Mouse (Mus musculus) NIH3T3 (cell line): ENCODE results near the gene Casc3.

ENCODE experiments used
- DNase-seq: peaks from one replicate; pipeline ENCODE4 v3.0.0-alpha.2; 2012; ENCODE audit warnings: low read depth

The Casc3 gene

GRCm38 (mm10) chr11:98804605-98805004 is at the start of gene Casc3:
Gene Casc3 (plus strand): TSS chr11:98804905.
- no peak for DNase-seq

DNA sequence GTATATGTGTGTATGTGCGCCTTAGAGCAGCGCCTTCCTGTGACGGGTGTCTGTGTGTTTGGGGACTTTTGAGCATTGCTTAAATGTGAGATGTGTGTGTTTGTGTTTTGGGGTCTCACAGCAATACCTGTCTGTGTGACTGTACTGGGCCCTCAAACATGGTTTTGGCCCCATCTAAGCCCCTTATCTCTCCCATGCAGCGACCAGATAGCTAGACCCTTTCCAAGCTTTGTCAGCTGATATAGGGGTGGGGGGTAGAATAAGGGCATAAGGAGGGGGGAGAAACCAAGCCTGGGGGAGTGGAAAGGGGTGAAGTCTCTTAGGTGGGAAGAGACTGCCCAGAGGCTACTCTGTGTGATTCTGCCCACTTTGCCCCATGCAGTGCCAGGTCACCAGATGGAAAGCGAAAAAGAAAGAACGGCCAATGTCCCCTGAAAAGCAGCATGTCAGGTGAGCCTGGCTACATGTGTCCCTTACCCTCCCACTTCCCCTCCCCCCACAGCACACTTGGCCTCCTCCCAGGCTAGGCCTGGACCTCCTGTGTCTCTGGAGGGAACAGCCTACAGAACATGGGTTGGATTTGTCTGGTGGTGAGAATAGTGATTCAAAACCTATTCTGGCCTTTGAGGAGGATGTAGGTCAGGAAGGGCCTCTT is 48.9 kb upstream of the Casc3 start:
- DNase-seq = no peak

DNA sequence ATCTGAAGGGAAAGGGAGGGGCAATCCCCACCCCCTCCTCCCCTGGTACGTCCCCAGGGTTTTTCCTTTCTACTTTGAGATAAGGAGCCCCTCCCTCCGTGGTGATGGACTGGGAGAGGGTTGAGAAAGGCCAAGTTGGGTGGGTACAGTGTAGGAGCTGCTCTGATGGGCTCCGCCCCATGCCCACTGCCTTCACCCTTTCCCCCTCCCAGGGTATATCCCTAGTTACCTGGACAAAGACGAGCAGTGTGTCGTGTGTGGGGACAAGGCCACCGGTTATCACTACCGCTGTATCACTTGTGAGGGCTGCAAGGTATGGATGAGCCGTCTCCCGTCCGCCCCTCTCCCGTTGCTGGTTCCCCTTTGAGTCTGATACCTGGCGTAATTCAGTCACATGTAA is 48.0 kb upstream of the Casc3 start:
- DNase-seq = no peak

DNA sequence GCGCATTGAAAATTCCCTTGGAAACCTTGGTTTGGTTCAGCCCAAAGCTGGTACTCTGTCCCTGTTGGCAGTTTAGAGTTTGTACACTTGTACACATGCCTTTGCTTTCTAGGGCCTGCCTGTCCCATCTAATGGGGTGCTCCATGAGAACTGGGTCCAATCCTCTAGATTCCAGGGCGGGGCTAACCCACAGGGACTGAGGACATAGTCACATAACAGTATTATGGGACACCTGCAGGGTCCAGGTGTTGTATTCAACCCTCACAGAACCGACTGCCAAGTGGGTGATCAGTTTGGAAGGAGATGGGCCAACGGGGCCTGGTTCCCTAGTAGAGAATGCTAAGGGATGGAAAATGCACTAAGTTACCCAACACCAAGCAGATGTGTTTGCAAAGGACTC is 42.8 kb upstream of the Casc3 start:
- DNase-seq = no peak

GRCm38 (mm10) chr11:98762756-98763501 is 41.8 kb upstream of the Casc3 start:
- peak; percentile 98 for DNase-seq

DNA sequence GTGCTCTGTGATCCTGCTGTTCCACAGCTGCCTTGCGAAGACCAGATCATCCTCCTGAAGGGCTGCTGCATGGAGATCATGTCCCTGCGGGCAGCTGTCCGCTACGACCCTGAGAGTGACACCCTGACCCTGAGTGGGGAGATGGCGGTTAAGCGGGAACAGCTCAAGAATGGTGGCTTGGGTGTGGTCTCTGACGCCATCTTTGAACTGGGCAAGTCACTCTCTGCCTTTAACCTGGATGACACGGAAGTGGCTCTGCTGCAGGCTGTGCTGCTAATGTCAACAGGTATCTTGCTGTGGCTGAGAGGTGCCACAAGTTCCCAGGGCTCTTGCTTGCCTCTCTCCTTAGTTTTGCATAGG is 41.2 kb upstream of the Casc3 start:
- no peak for DNase-seq

DNA sequence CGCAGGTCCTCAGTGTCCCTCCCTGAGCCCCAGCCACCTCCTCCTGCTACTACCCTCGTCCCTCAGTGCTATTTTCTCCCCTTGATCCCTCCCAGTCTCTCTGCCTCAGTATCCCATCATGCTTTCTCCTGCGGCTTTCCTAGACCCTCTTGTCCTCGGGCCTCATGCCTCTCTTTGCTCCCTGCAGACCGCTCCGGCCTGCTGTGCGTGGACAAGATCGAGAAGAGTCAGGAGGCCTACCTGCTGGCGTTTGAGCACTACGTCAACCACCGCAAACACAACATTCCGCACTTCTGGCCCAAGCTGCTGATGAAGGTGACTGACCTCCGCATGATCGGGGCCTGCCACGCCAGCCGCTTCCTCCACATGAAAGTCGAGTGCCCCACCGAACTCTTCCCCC is 40.6 kb upstream of the Casc3 start:
- DNase-seq = no peak

- no peak for DNase-seq
These were observed 40.0 kb upstream of the Casc3 start for GRCm38 (mm10) chr11:98764746-98765145.

DNA sequence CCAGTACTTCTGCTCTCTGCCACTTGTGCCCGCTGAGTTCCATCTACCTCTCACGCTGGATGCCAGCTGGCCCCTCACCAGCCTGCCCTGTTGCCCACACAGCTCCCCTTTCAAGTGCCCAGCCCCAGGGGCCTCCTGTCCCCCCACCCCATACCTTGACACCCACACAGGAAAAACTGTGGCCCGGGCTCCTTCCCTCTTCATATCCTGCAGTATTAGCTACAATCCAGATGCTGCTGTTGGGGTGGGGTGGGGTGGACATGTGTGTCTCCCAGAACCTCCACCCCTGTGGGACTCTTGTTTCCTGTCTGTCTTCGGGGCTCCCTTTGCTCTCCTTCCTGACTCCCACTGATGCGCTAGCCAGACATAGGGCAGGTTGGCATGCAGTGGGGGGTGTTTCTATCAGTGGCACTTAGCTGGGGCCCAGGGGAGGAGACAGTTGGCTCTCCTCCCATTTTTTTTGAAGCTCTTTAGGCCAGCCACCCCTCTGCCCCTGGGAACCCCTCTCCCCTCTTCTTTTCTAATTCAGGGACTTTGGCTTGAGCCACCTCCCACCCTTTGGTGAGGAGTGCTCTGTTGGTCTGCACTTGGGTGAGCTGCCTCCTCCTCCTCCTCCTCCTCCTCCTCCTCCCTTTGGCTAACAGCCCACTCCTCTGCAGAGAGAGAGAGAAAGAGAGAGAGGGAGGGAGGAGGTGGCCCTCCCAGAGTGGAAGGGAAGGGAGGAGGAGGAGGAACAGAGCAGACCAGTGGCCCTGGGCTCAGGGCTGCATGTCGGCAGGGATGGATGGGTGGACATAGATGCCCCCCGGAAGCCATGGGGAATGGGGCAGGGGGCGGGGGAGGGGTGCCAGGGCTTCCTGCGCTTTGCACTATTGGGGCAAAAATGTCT is 39.0 kb upstream of the Casc3 start:
- no peak for DNase-seq

GRCm38 (mm10) chr11:98766346-98766745 is 38.4 kb upstream of the Casc3 start:
- no peak for DNase-seq

GRCm38 (mm10) chr11:98766816-98767215 is 37.9 kb upstream of the Casc3 start:
- no peak for DNase-seq

- no peak for DNase-seq
These were observed 37.4 kb upstream of the Casc3 start for GRCm38 (mm10) chr11:98767276-98767675.

- DNase-seq = no peak
These were observed 37.0 kb upstream of the Casc3 start for GRCm38 (mm10) chr11:98767713-98768112.

GRCm38 (mm10) chr11:98768127-98769006 is 36.3 kb upstream of the Casc3 start:
- no peak for DNase-seq

DNA sequence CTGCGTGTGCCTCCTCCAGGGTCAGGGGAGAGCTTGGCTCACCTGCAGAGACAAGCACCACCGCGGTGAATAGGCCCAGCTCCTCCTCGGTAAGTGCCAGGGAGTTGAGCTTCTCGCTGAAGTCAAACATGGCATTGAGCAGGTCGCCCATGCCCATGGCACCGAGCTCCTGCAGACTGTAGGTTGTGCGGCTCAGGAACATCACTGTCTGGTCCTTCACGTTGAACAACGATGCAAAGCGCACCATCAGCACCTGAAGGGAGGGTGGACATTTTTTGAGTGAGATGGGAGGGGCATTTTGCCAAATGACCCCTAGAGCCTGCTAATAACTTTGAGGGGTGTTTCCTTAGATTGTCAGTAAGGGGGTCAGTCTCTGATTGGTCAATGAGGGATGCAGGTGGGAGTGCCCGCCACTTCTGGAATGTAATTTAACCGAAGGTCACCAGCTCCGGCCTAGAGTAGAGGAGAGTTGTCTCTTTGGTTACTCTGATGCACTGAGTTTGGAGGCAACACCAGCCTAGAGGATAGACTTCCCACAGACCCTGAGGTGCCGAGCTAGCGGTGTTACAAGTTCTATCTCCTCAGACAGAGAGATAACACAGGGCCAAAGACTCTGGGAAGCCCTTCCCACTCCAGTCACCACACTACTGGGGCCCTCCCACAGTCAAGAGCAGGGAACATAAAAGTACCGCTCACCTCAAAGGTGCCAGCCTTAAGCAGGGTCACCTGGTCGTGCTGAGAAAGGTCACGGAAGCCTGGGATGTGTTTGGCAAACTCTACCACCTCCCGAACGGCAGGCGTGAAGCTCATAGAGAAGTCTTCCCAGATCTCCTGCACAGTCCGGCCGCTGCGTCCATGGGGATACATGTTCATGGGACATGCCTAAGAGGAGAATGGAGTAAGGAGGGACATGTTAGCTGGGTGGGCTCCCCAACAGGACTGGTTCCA is 35.4 kb upstream of the Casc3 start:
- DNase-seq = no peak

DNA sequence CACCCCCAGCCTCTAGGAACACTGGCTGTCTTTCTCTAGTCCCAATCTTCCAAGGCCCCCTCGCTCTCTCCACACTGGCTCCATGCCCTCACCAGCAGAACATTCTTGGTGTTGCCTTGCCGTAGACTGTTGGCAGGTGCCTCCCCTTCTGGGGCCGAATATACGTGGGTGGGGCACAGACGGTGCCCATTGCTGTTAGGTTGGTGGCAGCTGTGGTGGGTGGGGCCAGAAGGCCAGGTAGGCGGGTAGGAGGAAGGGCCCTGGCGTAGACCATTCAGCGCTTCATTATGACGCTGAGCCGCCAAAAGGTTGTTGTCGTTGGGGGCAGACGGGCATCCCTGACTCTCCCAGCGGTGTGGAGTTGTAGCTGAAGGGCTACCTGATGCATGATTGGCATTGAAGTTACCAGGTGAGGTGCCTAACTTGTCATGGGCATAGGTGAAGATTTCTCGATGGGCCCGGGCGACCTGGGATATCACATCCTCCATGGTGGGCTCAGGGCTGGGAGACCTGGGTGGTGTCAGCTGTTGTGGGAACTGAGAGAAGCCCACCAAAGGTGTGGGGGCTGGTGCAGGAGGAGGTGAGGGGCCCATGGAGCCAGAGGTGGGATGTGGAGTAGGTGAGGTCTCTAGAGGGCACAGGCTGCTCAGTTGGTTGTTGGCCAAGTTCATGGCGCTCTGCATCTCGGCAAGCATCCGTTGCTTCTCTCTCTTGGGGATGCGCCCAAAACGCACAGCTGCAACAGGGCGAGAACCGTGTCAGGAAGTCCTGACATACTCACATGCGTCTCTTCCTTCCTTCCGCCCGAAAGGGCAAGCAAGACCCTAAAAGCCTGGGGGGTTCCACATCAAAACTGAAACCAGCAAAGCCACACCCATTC is 34.4 kb upstream of the Casc3 start:
- no peak for DNase-seq

GRCm38 (mm10) chr11:98771131-98771530 is 33.6 kb upstream of the Casc3 start:
- DNase-seq = no peak

DNA sequence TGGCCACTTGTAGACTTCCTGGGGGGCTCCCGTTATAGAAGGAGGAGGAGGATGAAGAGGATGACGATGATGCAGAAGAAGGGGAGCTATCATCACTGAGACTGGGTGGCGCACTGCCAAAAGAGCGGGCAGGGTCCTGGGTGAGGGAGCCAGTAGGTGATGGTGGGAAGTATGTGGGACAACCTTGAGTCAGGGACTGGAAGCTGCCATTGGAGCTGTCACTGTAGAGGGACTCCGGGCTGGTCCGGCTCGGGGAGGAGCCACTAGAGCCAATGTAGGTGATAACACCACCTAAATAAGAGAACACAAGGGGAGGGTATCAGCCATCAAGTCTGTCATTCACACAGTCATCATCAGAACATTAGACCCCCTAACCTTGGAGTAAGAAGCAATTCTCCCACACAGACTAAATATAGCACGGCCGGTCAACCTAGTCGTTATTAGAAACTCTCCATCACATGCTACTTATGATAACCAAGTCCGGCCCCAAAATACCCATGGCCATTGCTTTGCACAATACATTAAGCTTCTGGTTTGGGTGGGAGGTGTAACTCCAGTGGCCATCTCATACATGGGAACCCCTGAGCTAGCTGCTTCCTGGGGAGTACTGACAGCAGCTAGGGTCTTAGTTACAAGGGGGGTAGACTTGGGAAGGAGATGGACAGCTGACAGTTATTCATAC is 32.7 kb upstream of the Casc3 start:
- peak; percentile 31 for DNase-seq

- peak; percentile 61 for DNase-seq
These were observed 32.0 kb upstream of the Casc3 start for GRCm38 (mm10) chr11:98772667-98773171.
